Mouse (Mus musculus) gastrocnemius, adult 18-20 months (tissue): ENCODE data around the gene Dnase1. TPM values are rescaled to one million over a fixed set of nuclear protein-coding genes. Genes with fewer than 3 reads are reported as not detected.
"Not testable (repeated sequence)": the region's sequence is repeated elsewhere in the genome, so short reads cannot be mapped to it uniquely, and the experiment has no call there.

Experiments used
- DNase-seq: peaks from one replicate; pipeline ENCODE4 v3.0.0; 2021; ENCODE audit warnings: low spot score
- long read RNA-seq, 2 experiments: library from polyadenylated mRNA; stranded (forward); transcript quantifications; one replicate each; pipeline ENCODE4 v2.0.0; 2021
- total RNA-seq, 2 experiments: library from RNA; stranded (reverse); gene quantifications; 2 replicates each; pipeline ENCODE4 v1.2.3; 2021

Dnase1 gene
- total RNA-seq: under 1 TPM in 1 of 2 experiments, not detected in 1; 0.33 TPM
- long read RNA-seq, experiment 1, partial matches to known transcripts: 0 of 1 reads
- long read RNA-seq, experiment 1, other reads (novel, unspliced or antisense): 0 of 1 reads
- long read RNA-seq, experiment 2: 0 reads

DNA sequence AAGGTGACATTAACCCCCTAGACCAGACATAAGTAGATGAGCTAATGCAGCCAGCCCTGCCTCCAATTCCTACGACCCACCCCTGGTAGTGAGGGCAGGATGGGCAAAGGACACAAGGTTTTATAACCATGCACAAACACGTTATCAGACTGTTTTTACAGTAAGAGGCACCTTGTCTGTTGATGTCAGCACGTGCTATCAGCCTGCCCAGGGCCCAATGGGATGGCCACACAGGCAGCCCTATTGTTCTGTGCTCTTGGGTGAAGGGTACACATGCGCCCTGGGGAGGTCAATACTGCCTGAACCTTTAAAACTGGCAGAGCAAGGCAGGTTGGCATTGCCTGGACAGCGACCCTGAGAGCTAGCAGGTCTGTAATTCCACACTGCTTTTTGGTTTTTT, at the start of gene Dnase1:
Dnase1 (plus strand) TSS at position 136 of the 400 bp plus-strand sequence.
- no peak for DNase-seq

DNA sequence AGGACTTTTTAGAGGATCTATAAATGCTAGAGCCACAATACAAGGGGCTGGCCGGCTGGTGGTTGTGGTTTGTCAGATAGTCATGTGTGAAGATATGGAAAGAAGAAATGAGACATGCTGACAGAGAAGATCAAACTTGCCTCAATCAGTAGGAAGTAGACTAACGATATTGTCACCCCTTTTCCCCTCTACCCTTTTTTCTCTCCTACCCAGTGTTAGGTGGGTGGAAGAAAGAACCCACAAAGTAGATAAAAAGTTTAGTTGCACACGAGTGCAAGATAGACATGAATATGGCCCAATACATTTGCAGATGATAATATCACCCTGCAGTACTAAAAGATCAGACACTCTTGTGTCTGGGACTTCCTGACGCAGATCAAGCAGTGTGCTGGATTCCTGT, 48.3 kb upstream of the Dnase1 start:
- no peak for DNase-seq

DNA sequence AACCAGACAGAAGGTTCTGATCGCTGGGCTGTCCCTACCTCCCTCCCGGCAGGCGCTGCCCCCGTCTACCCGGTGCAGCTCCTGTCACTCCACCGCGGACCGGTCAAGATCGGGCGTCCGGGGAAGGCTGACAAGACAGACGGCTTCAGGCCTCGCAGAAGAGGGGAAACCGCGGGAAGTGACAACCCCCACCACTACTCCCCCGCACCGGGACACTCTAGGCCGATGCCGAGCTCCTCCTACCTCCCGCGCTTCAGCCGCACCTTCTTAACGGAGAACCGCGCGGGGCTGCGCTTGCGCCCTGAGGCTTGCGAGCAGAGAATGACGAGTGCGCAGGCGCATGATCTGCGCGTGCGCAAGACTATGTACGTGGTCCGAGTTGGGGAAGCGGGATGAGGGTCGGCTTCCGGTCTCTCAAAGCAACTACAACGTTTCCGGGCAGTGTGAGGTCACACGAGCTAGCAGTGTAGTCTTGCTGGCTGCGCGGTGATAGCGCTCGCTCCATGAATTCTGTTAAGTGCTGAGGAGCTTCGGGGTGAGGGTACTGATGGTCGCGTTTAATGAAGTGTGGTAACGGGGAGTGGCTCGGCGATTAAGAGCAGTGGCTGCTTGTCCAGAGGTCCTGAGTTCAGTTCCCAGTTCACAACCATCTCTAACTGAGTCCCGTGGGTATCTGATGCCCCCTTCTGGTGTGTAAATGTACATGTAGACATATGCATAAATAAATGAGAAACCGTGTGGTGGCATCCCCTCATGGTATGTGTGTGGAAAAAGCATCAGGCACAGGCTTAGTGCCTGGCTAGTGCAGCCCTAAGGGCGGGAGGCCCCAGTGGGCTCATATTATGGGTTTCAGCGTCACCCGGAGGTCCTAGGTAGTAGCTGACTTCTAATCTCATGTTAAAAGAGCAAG, 33.0 kb upstream of the Dnase1 start, which contains the start of gene Slx4:
Slx4 (minus strand) TSS at position 282 of the 910 bp plus-strand sequence.
- DNase-seq: peak; percentile 93

GRCm38 (mm10) chr16:4012882-4013570, 23.7 kb upstream of the Dnase1 start:
- DNase-seq: no peak

DNA sequence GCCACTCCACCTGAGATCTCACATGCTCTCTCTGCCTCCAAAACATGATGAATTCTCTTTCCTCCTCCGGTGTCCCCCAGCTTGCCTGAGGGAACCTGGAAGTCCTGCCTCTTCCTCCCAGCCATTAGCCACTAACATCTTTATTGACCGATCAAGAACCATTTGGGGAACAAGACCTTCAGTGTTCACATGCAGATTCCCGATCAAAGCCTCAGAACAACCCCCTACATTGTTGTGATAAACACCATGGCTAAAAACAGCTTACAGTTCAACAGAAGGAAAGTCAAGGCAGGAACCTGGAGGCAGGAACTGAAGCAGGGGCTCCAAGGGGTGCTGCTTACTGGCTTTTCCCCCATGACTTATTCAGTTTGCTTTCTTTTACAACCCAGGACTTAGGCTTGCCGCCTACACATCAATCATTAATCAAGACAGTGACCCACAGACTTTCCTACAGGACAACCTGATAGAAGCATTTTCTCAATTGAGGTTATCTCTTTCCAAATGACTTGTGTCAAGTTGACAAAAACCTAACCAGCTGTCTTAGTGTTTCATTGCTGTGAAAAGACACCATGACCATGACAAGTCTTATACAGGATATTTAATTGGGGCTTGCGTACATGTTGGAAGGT, 22.6 kb upstream of the Dnase1 start:
- DNase-seq: no peak

DNA sequence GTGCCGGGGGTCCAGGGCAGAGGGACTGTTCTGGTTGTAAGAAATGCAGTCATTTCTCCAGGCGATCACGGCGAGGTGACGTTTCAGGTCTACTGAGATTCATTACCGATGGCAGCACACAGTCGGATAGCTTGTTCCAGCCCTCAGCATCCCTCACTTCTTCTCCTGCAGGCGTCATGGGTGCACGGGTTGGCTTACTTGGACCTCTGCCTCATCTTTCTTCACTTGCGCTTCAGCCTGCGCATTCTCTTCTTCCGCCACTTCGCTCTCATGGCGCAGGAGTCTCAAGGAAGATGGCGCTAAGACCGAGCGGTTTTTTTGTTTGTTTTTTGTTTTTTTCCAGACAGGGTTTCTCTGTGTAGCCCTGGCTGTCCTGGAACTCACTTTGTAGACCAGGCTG, 20.0 kb upstream of the Dnase1 start:
- not testable (repeated sequence) for DNase-seq

- DNase-seq: not testable (repeated sequence)
Observed at GRCm38 (mm10) chr16:4017466-4017865, 19.3 kb upstream of the Dnase1 start.

DNA sequence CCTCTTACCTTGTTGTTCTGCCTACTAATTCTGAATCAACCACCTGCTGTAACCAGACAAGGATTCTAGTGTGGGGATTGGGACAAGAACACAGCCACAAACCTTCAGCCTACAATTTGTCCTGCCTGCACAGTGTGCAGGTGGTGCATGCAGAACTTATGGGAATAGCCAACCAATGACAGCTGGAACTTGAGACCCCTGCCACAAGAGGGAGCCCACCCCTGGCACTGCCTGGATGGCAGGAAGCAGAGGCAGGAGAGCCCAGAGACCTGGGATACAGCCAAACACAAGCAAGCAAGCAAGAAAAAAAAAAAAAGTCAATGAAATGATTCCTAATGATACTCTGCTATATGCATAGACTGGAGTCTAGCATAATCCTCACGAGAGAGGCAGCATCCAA, 15.5 kb upstream of the Dnase1 start:
- no peak for DNase-seq

DNA sequence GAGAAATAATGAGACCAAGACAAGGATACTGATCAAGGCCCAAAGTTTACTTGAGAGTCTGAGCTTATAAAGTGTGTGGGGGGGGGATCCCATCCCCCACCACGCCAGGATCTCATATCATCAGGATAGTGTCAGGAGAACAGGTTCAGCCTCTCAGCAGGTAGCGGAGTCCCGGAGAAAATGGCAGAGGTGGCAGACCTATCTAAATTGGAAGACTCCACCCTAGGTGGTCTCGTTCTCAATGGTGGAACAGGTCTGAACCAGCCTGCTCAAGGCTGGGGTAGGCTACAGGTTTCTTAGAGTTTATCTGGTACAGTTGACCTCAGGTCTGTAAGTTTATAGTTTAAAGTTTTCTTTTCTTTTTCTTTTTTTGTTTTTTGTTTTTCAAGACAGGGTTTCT, 14.0 kb upstream of the Dnase1 start:
- DNase-seq: no peak

DNA sequence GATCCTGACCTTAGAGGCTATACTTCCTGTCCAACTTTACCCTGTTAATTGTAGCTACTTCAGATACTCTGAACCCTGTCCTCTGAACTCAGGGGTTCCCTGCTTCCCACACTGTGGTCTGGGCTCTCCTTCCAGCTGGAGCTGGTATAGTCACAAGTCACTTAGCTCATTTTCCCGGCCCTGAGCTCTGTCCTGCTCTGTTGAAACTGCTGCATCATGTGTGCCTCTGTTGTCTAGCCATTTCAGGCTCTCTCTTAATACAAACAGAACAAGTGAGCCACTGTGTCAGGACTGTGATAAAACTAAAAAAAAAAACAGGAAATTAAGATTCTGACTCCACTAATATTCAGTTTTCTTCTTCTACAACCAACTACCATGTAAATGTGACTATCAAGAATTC, 10.1 kb upstream of the Dnase1 start:
- no peak for DNase-seq

- DNase-seq: no peak
Observed at GRCm38 (mm10) chr16:4027211-4027610, 9.5 kb upstream of the Dnase1 start.

- DNase-seq: no peak
Observed at GRCm38 (mm10) chr16:4029371-4029841, 7.3 kb upstream of the Dnase1 start.

GRCm38 (mm10) chr16:4030501-4030900, 6.2 kb upstream of the Dnase1 start:
- no peak for DNase-seq

DNA sequence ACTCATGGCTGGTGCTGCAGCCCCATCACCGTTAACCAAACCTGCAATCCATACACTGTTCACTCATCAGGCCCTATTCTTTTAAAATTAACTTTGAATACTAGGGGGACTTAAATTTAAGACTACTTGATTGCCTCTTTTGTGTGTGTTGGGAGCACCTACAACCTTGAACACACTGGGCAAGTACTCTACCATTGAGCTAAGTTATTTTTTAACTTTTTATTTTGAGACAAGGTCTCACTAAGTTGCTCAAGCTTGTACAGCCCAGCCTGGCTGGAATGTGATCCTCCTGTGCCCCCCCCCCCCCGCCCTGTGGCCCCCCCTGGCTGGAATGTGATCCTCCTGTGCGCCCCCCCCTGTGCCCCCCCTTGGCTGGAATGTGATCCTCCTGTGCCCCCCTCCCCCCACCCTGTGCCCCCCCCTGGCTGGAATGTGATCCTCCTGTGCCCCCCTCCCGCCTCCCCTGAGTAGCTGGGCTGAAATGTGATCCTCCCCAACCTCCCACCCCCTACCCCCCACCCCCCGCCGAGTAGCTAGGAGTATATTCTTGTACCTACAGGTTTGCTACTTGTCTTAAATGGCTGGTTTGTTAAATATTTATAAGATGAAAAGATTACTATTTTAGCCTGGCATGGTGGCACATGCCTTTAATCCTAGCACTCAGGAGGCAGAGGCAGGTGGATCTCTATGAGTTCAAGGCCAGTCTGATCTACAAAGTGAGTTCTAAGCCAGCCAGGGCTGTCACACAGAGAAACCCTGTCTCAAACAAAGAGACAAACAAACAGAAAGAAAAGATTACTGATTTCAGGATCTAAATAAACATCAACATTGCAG, 5.1 kb upstream of the Dnase1 start:
- no peak for DNase-seq

DNA sequence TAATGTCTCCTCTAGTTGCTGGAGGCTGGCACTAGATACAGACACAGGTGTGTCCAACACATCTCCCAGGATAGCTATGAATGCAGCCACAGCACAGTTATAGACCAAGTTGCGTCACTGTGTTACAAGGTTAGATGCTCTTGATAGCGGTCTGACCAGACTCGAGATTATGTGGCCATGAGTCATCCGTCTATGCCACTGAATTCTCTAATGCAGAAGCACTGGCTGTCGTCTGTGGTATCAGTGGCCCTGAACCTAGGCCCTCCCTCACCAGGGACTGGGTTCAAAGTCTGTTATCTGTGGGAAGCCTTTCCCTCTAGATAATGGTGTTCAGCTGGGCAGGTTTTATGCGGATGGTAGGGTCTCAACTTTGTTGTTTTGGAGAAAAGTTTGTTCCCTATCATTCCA, 4.4 kb upstream of the Dnase1 start:
- DNase-seq: no peak

DNA sequence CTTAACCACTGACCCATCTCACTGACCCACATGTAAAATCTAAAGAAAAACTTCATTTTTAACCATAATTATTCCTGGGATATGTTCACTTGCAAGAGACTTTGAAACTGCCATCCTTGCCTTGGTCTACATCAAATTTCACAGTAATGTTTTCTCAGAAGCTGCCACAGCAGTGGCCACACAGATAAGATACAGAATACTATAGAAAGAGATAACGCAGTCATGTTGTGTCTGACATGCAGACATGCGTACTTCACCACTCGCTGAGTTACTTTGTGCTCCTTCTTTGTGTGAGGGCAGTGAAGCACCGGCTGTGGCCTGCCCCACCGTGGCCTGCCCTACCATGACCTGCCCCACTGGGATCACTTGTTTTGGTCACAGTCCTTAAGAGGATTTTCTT, 2.8 kb upstream of the Dnase1 start:
- DNase-seq: no peak

GRCm38 (mm10) chr16:4034476-4034875, 2.3 kb upstream of the Dnase1 start:
- no peak for DNase-seq

DNA sequence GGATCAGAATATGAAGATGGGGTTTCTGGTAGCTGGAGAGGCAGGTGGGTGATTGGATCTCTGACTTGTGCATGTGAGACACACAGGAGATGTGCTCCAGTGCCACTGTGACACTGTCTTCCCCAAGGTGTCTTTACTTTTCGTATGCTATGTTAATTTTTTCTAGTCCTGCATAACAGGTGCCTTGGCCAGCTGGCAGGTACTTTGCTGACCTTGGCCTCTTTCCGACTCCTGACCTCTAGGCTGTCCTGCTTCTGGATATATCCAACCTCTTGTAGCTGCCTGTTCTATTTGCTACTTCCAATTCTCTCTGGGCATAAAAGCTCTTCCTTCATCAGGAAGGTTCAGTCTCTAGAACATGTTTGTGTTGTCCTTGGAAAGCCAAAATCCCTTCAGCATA, 1.2 kb upstream of the Dnase1 start:
- no peak for DNase-seq

- DNase-seq: no peak
Observed at GRCm38 (mm10) chr16:4037690-4038089, 948 bp downstream of the Dnase1 start.

DNA sequence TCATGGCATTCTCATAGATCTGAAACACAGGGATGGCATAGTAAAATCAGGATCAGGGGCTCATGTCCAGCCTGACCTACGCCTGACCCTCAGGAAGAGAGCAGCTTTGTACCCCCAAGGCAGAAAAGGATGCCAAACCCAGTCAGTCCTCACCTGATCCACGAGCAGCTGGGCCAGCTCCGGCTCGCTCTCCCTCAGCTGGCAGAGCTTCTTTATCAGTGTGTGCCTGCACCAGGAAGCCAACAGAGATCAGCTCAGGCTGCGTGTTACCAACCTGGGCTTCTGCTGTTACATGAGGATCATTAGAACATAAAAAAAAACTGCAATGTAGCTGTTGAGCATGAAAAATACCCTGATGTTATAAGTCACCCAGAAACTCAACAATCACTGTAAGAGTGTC, 3.5 kb downstream of the Dnase1 start:
- peak; percentile 41 for DNase-seq

GRCm38 (mm10) chr16:4041646-4042045, 4.9 kb downstream of the Dnase1 start:
- no peak for DNase-seq
